Mouse (Mus musculus): ENCODE measurements around the gene Htr3a. TPM values are rescaled to one million over a fixed set of nuclear protein-coding genes. Genes with fewer than 3 reads are reported as not detected.

The Htr3a gene
- total RNA-seq (2021), result 3.2 and 3.8 TPM in 2 replicates
- long read RNA-seq, partial matches to known transcripts, result 0 of 3 reads
- long read RNA-seq, other reads (novel, unspliced or antisense), result 0 of 3 reads

- peak; percentile 61 for DNase-seq
Observed at GRCm38 (mm10) chr9:48910885-48911537, at the start of gene Htr3a. TSS of gene Htr3a (minus strand) at chr9:48911099.

DNA sequence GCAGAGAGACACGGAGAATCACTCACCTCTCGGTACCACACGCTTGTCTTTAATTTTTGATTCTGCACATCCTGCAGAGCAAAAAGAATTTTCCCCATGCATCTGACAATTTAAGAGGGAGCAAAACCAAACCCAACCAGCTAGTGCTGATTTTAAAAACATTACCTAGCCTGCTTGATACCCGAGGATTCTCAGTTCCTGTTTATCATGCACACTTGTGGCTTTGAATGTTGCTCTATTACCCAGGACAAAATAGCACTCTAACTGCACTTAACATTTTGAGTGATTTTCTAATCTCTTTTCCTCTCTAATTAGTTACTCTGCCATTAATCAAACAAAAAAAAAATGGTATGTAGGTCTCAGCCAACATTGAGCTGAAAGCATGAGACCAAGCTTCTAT, 36.7 kb upstream of the Htr3a start:
- DNase-seq, result no peak

GRCm38 (mm10) chr9:48942349-48942748, 31.4 kb upstream of the Htr3a start:
- DNase-seq, result no peak

- DNase-seq, result no peak
Observed at GRCm38 (mm10) chr9:48929436-48929835, 18.5 kb upstream of the Htr3a start.

GRCm38 (mm10) chr9:48928781-48929180, 17.9 kb upstream of the Htr3a start:
- DNase-seq, result no peak

DNA sequence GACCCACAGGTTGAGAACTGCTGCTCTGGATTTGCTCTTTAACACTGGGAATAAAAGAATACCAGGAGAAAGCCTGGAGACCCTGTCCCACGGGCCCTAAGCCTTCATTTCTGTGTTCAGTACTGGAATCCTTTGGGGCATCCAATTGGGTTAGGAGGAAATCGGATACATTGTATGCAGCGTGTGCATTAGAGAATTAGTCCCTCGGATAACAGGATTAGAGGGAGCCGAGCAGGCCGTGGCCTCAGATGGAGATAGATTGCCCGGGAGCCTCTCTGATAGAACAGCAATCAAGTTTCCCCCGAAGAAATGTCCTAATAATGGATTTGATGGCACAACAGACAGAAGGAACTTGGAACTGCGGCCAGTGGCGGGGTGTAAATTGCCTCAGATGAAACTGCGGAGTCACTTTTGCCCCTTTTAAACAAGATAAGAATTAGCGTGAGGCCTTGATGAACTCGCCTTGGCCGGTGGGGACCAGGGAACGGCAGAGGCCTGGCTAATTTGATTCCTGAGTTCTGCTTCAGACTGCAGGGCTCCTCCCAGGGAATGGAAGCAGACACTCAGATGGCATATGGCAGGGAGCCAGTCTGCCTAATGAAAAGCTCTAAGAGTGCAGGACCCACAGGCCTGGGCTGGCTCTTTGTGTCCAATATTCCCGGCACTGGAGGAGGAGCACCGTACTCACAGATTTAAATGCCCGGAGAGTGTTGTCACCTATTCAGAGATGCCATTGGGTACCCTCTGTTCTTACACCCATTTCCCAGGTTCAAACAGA, 5.3 kb upstream of the Htr3a start:
- DNase-seq, result no peak

DNA sequence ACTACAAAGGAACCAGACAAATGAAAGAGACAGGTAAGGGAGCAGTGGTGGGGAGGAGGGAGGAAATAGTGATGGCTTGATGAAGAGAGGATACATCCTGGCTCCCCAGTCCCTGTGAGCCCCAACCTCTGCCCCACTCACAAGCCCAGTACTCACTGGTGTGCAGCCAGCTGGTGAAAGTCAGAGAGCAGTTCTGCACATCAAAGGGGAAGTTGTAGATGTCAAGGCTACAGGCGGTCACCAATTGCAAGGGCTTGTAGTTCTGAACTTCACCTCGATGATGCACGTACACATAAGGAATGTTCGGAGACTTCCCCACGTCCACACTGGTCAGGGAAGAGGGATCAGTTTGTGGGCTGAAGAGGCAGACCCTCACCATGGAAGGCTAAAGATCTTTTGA, 6.5 kb downstream of the Htr3a start:
- no peak for DNase-seq

GRCm38 (mm10) chr9:48903766-48904165, 7.1 kb downstream of the Htr3a start:
- peak; percentile 37 for DNase-seq

DNA sequence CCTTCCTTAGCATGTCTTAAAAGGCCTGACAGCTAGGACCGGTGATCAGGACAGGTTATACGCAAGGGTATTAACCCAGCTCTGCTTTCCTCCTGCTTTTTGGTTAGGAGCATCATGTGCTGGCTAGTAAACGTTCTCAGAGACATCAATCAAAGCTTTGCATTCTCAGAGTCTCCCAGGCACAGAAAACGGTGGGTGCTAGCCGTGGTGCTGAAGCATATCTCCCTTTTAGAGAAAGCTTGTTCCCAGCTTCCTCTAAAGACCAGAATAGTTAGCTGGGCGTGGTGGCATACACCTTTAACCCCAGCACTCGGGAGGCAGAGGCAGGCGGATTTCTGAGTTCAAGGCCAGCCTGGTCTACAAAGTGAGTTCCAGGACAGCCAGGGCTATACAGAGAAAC, 12.3 kb downstream of the Htr3a start:
- peak; percentile 34 for DNase-seq

GRCm38 (mm10) chr9:48895819-48896536, 14.9 kb downstream of the Htr3a start:
- no peak for DNase-seq

GRCm38 (mm10) chr9:48894755-48895154, 16.1 kb downstream of the Htr3a start:
- DNase-seq, result no peak

GRCm38 (mm10) chr9:48893986-48894385, 16.9 kb downstream of the Htr3a start:
- peak; percentile 64 for DNase-seq

DNA sequence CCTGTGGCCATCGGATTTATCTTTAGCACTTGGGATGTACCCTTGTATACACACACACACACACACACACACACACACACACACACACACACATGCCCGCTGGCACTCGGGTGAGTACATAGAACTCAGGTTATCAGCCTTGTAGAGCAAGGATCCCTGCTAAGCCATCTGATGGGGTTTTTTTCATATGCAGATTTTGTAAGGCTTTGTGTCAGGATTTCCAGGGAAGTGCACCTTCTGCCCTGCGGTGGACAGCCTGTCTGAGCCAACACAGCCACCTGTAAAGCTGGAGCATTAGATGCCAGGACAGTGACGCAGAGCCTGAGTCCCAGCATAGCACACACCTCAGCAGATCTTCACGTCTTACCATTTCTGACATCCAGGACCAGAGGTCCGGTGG, 21.8 kb downstream of the Htr3a start:
- no peak for DNase-seq

DNA sequence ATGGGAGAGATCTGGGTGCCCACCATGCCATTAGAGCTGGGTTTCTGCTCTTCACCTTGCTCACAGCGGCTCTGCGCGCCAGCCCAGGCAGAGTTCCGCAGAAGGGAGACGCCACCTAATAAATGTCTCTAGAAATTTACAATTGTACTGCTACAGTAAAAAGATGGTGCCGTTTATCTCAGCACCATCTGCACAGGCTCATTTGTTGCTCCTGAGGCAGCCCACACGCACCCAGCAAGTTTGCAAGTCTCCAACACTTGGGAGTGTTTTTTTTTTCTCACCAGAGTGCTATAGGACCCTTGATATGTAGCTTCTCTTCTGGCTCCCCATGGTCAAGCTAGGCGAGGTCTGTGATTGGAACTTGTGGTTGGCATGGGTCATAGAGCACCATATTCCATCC, 38.0 kb downstream of the Htr3a start:
- no peak for DNase-seq

- DNase-seq, result no peak
Observed at GRCm38 (mm10) chr9:48866523-48867121, 44.3 kb downstream of the Htr3a start.

- no peak for DNase-seq
Observed at GRCm38 (mm10) chr9:48865235-48865634, 45.7 kb downstream of the Htr3a start.

- no peak for DNase-seq
Observed at GRCm38 (mm10) chr9:48861481-48861880, 49.4 kb downstream of the Htr3a start.

DNA sequence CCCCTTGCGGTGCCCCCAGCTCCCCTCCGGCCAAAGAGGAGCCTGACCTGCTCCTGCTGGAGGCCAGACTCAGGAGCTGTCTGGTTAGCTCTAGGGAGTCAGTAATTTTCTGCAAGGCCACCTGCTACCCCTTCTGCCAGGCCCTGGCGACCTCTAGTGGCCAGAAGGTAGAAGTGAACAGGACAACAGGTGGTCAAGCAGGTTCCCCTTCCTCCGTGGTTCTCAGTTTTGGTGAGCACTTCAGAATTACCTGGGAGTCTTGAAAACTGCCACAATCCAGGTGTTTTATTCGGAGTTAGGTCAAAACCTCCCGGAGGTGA, 50.4 kb downstream of the Htr3a start:
- peak; percentile 65 for DNase-seq

DNA sequence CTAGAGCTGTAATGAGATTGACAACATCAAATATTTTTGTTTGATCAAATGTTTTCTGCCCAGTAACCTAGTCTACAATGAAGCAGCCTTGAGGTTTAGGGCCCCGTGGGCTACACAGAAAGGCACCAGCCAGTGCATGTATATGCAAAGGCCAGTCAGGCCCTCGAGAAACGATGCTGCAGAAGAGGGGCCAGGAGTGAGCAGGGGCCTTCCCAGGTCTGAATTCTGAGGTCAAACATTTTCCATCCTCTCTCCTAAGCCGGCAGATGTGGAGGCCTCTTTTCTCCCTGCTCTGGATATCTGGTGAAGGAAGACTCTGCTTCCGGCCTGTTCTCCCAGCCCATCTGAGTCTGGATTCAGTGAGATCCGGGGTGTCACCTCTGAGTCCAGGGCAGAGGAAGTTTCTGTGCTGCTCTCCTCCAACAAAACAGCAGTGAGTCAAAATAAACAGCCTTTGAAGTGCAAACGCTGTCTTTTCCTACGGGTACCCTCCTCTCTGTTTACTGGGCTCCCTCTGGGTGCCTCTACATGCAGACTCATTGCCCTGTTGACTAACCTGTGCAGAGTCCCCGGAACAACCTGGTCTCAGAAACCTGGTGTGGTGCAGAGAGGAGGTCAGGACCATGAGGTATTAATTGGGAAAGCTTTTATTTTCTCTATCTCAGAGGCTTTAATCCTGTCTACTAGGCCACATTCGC, 50.9 kb downstream of the Htr3a start:
- DNase-seq, result no peak

GRCm38 (mm10) chr9:48857944-48858343, 53.0 kb downstream of the Htr3a start:
- peak; percentile 23 for DNase-seq

- DNase-seq, result no peak
Observed at GRCm38 (mm10) chr9:48856240-48856639, 54.7 kb downstream of the Htr3a start.

DNA sequence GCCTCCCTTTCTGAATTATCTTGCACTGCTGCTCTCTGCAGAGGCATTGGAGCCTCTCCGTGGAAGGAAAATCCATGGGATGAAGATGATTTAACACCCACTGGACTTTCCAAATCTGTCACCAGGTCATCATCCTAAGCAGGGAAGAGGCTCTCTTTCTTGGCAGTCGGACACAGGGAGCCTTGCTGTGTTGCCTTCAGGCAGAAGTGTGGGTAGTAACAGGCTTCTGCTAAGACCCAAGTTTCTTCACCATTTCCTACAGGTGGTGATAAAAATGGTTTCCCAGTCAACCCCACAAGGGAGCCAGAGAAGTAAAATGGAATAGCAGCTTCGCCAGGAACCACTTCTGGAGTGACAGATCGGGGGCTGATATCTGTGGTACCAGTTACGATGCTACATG, 61.4 kb downstream of the Htr3a start:
- no peak for DNase-seq

Data from adrenal gland, postnatal 25 days (tissue).